Mouse (Mus musculus) MEL (cell line): ENCODE data around the gene Mast3. TPM values are rescaled to one million over a fixed set of nuclear protein-coding genes. Genes with fewer than 3 reads are reported as not detected.

Experiments used
- DNase-seq: peaks from one replicate; pipeline ENCODE4 v3.0.0; 2011; ENCODE audit warnings: low read depth, low spot score
- H3K27ac ChIP-seq: 2 replicates; pipeline ENCODE4 v1.5.1; 2012; ENCODE audit warnings: low read depth, mild to moderate bottlenecking, control low read depth, low read length, moderate library complexity; ENCODE audit not compliant: control insufficient read depth
- H3K27me3 ChIP-seq, 2 experiments: fragments of 150-350 bp in 1 of 2; sonication (generic) in 1 of 2; 2 replicates each; pipeline ENCODE4 v1.6.1; 2012; ENCODE audit warnings: low read length in 2 of 2, mild to moderate bottlenecking in 2 of 2, improper control_type of control experiment in 1 of 2, moderate library complexity in 1 of 2; ENCODE audit not compliant: insufficient read depth in 2 of 2, control insufficient read depth in 1 of 2
- H3K36me3 ChIP-seq, 2 experiments: 2 replicates each; pipeline ENCODE4 v1.6.1; 2012 to 2014; ENCODE audit warnings: low read length in 2 of 2, improper control_type of control experiment in 1 of 2, inconsistent platforms in 1 of 2, mild to moderate bottlenecking in 1 of 2; ENCODE audit not compliant: insufficient read depth in 2 of 2, control insufficient read depth in 1 of 2
- H3K4me1 ChIP-seq, 2 experiments: fragments of 150-350 bp in 1 of 2; sonication (generic) in 1 of 2; 2 replicates each; pipeline ENCODE4 v1.6.1; 2012; ENCODE audit warnings: low read length in 2 of 2, improper control_type of control experiment in 1 of 2, mild to moderate bottlenecking in 1 of 2; ENCODE audit not compliant: insufficient read depth in 2 of 2, control insufficient read depth in 1 of 2
- H3K4me3 ChIP-seq, 2 experiments: fragments of 150-350 bp in 1 of 2; sonication (generic) in 1 of 2; 2 replicates each; pipeline ENCODE4 v1.5.1; 2012; ENCODE audit warnings: low read depth in 2 of 2, low read length in 2 of 2, mild to moderate bottlenecking in 2 of 2, moderate library complexity in 2 of 2, control low read depth in 1 of 2, improper control_type of control experiment in 1 of 2; ENCODE audit not compliant: control insufficient read depth in 1 of 2, insufficient read depth in 1 of 2
- H3K79me2 ChIP-seq: 2 replicates; pipeline ENCODE4 v1.6.1; 2012; ENCODE audit warnings: mild to moderate bottlenecking, low read length, moderate library complexity; ENCODE audit not compliant: control insufficient read depth, poor library complexity, insufficient read depth
- H3K9ac ChIP-seq: 2 replicates; pipeline ENCODE4 v1.6.1; 2012; ENCODE audit warnings: low read depth, mild to moderate bottlenecking, control low read depth, low read length, moderate library complexity; ENCODE audit not compliant: control insufficient read depth, poor library complexity, severe bottlenecking
- H3K9me3 ChIP-seq: fragments of 150-350 bp; sonication (generic); replicated peaks from 2 replicates; pipeline ENCODE4 v1.6.1; 2012; ENCODE audit warnings: mild to moderate bottlenecking, low read length, improper control_type of control experiment, moderate library complexity; ENCODE audit not compliant: insufficient read depth
- BHLHE40 ChIP-seq: IDR thresholded peaks from 2 replicates; pipeline ENCODE4 v1.6.1; 2012; ENCODE audit warnings: low read depth, mild to moderate bottlenecking, inconsistent platforms, low read length, improper control_type of control experiment, borderline replicate concordance
- CTCF ChIP-seq, 3 experiments: IDR thresholded peaks in 2 of 3; conservative IDR thresholded peaks in 1 of 3; 2 replicates each; pipeline ENCODE4 v1.5.1; 2011 to 2012; ENCODE audit warnings: low read length in 3 of 3, low read depth in 2 of 3, mild to moderate bottlenecking in 2 of 3, improper control_type of control experiment in 1 of 3, inconsistent platforms in 1 of 3, mixed read lengths in 1 of 3, moderate library complexity in 1 of 3; ENCODE audit not compliant: control insufficient read depth in 1 of 3, insufficient read depth in 1 of 3, poor library complexity in 1 of 3, severe bottlenecking in 1 of 3
- E2F4 ChIP-seq: IDR thresholded peaks from 2 replicates; pipeline ENCODE4 v1.6.1; 2011; ENCODE audit warnings: low read depth, low read length, improper control_type of control experiment, borderline replicate concordance
- ELF1 ChIP-seq: IDR thresholded peaks from 2 replicates; pipeline ENCODE4 v1.6.1; 2014; ENCODE audit warnings: low read depth, mild to moderate bottlenecking, inconsistent platforms, low read length, improper control_type of control experiment, moderate library complexity
- EP300 ChIP-seq, 2 experiments: IDR thresholded peaks; 2 replicates each; pipeline ENCODE4 v1.6.1; 2011; ENCODE audit warnings: improper control_type of control experiment in 2 of 2, low read length in 2 of 2, low read depth in 1 of 2, mild to moderate bottlenecking in 1 of 2
- ETS1 ChIP-seq: IDR thresholded peaks from 2 replicates; pipeline ENCODE4 v1.6.1; 2012; ENCODE audit warnings: low read depth, mild to moderate bottlenecking, inconsistent platforms, low read length, improper control_type of control experiment, moderate library complexity
- GATA1 ChIP-seq: IDR thresholded peaks from 2 replicates; pipeline ENCODE4 v1.6.1; 2011; ENCODE audit warnings: low read depth, low read length, improper control_type of control experiment
- HCFC1 ChIP-seq: IDR thresholded peaks from 2 replicates; pipeline ENCODE4 v1.6.1; 2012; ENCODE audit warnings: low read depth, mild to moderate bottlenecking, inconsistent platforms, low read length, improper control_type of control experiment, moderate library complexity
- KAT2A ChIP-seq: conservative IDR thresholded peaks from 2 replicates; pipeline ENCODE4 v1.6.1; 2012; ENCODE audit warnings: low read depth, low read length, improper control_type of control experiment, inconsistent platforms
- MAFK ChIP-seq: IDR thresholded peaks from 2 replicates; pipeline ENCODE4 v1.6.1; 2011; ENCODE audit warnings: low read depth, mild to moderate bottlenecking, low read length, improper control_type of control experiment, borderline replicate concordance
- MEF2A ChIP-seq: IDR thresholded peaks from 2 replicates; pipeline ENCODE4 v1.6.1; 2014; ENCODE audit warnings: low read depth, mild to moderate bottlenecking, inconsistent platforms, low read length, improper control_type of control experiment; ENCODE audit not compliant: poor library complexity, insufficient replicate concordance, severe bottlenecking; ENCODE audit errors: extremely low read depth
- MXI1 ChIP-seq: IDR thresholded peaks from 2 replicates; pipeline ENCODE4 v1.6.1; 2011; ENCODE audit warnings: mild to moderate bottlenecking, low read depth, low read length, improper control_type of control experiment
- MYB ChIP-seq: IDR thresholded peaks from 2 replicates; pipeline ENCODE4 v1.6.1; 2011; ENCODE audit warnings: mild to moderate bottlenecking, low read depth, low read length, improper control_type of control experiment
- MYC ChIP-seq: IDR thresholded peaks from 2 replicates; pipeline ENCODE4 v1.6.1; 2011; ENCODE audit warnings: low read depth, mild to moderate bottlenecking, low read length, improper control_type of control experiment, moderate library complexity
- NELFE ChIP-seq: IDR thresholded peaks from 2 replicates; pipeline ENCODE4 v1.6.1; 2011; ENCODE audit warnings: low read depth, low read length, improper control_type of control experiment
- POLR2AphosphoS2 ChIP-seq: IDR thresholded peaks from 2 replicates; pipeline ENCODE4 v1.6.1; 2011; ENCODE audit warnings: low read length, improper control_type of control experiment
- RAD21 ChIP-seq: IDR thresholded peaks from 2 replicates; pipeline ENCODE4 v1.6.1; 2011; ENCODE audit warnings: mild to moderate bottlenecking, low read depth, low read length, improper control_type of control experiment
- RCOR1 ChIP-seq: IDR thresholded peaks from 2 replicates; pipeline ENCODE4 v1.6.1; 2012; ENCODE audit warnings: low read depth, mild to moderate bottlenecking, inconsistent platforms, low read length, improper control_type of control experiment
- SIN3A ChIP-seq: IDR thresholded peaks from 2 replicates; pipeline ENCODE4 v1.6.1; 2012; ENCODE audit warnings: low read length, improper control_type of control experiment, inconsistent platforms
- SMC3 ChIP-seq: IDR thresholded peaks from 2 replicates; pipeline ENCODE4 v1.6.1; 2011; ENCODE audit warnings: low read depth, low read length, improper control_type of control experiment
- TAL1 ChIP-seq: IDR thresholded peaks from 2 replicates; pipeline ENCODE4 v1.6.1; 2012; ENCODE audit warnings: mild to moderate bottlenecking, inconsistent platforms, low read length, moderate library complexity, mixed read lengths
- TBP ChIP-seq: IDR thresholded peaks from 2 replicates; pipeline ENCODE4 v1.8.0; 2011; ENCODE audit warnings: low read depth, low read length, improper control_type of control experiment
- TCF12 ChIP-seq: IDR thresholded peaks from 2 replicates; pipeline ENCODE4 v1.6.1; 2014; ENCODE audit warnings: low read depth, mild to moderate bottlenecking, inconsistent platforms, low read length, improper control_type of control experiment, moderate library complexity
- USF1 ChIP-seq: IDR thresholded peaks from 2 replicates; pipeline ENCODE4 v1.6.1; 2014; ENCODE audit warnings: low read depth, mild to moderate bottlenecking, inconsistent platforms, low read length, improper control_type of control experiment, moderate library complexity
- ZC3H11A ChIP-seq: IDR thresholded peaks from 2 replicates; pipeline ENCODE4 v1.6.1; 2012; ENCODE audit warnings: low read depth, mild to moderate bottlenecking, inconsistent platforms, low read length, improper control_type of control experiment
- ZNF384 ChIP-seq: IDR thresholded peaks from 2 replicates; pipeline ENCODE4 v1.6.1; 2012; ENCODE audit warnings: low read depth, mild to moderate bottlenecking, inconsistent platforms, low read length, improper control_type of control experiment
- polyA plus RNA-seq, 2 experiments: library from polyadenylated mRNA; stranded (reverse) in 1 of 2; unstranded in 1 of 2; fragments of >175 nt in 1 of 2; fragments of >200 nt in 1 of 2; gene quantifications; 2 replicates each; pipeline versions ENCODE4 v1.2.1 to v1.2.4; 2012; ENCODE audit warnings: low replicate concordance in 2 of 2, low read depth in 1 of 2; ENCODE audit not compliant: insufficient read length in 2 of 2, insufficient read depth in 1 of 2, missing spikeins in 1 of 2
- total RNA-seq: library from RNA; depleted of rRNA; stranded (reverse); fragments of 300-350 nt; gene quantifications from 2 replicates; pipeline ENCODE4 v1.2.3, GENCODE M21; 2012

Gene Mast3
- total and polyA plus RNA-seq, 3 experiments = 13.5 to 54.7 TPM; not detected in 1

DNA sequence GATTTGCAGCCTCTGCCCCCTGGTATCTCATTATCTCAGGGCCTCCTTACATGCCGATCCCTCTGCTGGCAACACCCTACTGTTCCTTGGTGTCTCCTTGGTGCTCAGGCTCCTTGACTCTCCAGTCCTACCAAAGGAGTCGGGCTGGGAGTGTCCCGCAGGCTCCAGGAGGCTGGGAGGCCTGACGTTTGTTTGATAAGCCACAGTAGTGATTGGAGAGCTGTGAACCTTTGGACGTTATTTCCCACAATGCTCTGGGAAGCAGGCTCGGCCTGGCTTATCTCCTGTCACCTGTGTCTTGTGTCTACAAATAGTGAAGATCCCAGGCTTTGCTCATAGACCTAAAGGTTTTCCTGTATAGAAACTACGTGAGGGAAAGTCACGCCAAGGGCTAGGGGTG lies 40.8 kb downstream of the Mast3 start:
- DNase-seq = peak; percentile 80
- H3K9ac ChIP-seq = no peak overlapping the region
- H3K27ac ChIP-seq = peak overlapping the region; percentile 45

DNA sequence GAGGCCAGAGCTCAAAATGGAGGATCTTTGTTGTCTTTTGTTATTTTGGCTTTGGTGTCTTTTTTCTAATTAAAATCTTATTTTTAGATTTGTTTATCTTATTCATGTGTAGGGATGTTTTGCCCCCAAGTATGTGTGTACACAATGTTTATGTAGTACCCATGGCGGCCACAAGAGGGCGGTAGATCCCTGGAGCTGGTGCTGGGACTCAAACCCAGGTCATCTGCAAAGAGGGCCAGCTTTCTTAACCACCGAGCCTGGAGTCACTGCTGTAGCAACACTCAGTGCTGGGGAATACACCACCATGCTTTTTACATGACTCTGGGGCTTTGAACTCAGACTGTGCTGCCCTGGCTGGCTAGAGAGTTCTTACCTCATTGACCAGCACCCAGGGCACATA lies 41.5 kb downstream of the Mast3 start:
- H3K36me3 ChIP-seq = peaks cover 0 to 23% of the 10 kb centered on the region in 2 experiments; a peak in 2 of 4 replicates
- H3K27ac ChIP-seq = peak overlapping the region; percentile 18
- no peaks in the 10 kb centered on the region for H3K9me3 ChIP-seq
- H3K4me1 ChIP-seq = peaks cover 12 to 34% of the 10 kb centered on the region in 2 experiments
- peaks cover 11% of the 10 kb centered on the region for H3K79me2 ChIP-seq
- H3K4me3 ChIP-seq = no peak overlapping the region
- no peak overlapping the region for H3K9ac ChIP-seq
- TF ChIP-seq MYC (no peak), E2F4 (no peak), CTCF (IDR thresholded peaks at IDR 0.05 in 2 of 3, conservative IDR thresholded peaks at IDR 0.05 in 1 of 3; ENCODE audit: control insufficient read depth in 1 of 3, insufficient read depth in 1 of 3, low read depth in 2 of 3, low read length in 3 of 3, poor library complexity in 1 of 3, severe bottlenecking in 1 of 3) (peak; percentile 87 to 92 (median 89)), SIN3A (peak; percentile 59), RAD21 (peak; percentile 72), SMC3 (peak; percentile 59), HCFC1 (no peak), RCOR1 (no peak), POLR2AphosphoS2 (no peak), KAT2A (no peak), GATA1 (no peak), USF1 (no peak), BHLHE40 (no peak), ZC3H11A (peak; percentile 47), ELF1 (no peak), MAFK (no peak), NELFE (no peak)
- DNase-seq = peak; percentile 76
- H3K27me3 ChIP-seq = no peaks in the 10 kb centered on the region

More for the DNA sequence above, 40.8 kb downstream of the Mast3 start:
- TF ChIP-seq MYB (peak; percentile 48; the same call in 1 of the 2 replicates), KAT2A (no peak), ZNF384 (no peak), TCF12 (peak; percentile 76), USF1 (peak; percentile 36; the same call in 1 of the 2 replicates), TAL1 (peak; percentile 76), E2F4 (no peak), TBP (no peak), ETS1 (peak; percentile 78), POLR2AphosphoS2 (no peak), RCOR1 (peak; percentile 71; the same call in 1 of the 2 replicates), MXI1 (peak; percentile 58), SIN3A (peak; percentile 78), ELF1 (no peak), EP300 (IDR thresholded peaks at IDR 0.05; ENCODE audit: low read depth in 1 of 2, low read length in 2 of 2) (peak; percentile 61 to 63), HCFC1 (peak; percentile 60; the same call in 1 of the 2 replicates), GATA1 (peak; percentile 73), MEF2A (no peak)
- TF ChIP-seq, all 39 proteins: peak for 11
- Histone ChIP-seq H3K9me3 (no peaks in the 10 kb centered on the region), H3K4me1 (peaks cover 12 to 34% of the 10 kb centered on the region in 2 experiments), H3K4me3 (no peak overlapping the region), H3K27me3 (no peaks in the 10 kb centered on the region), H3K79me2 (peaks cover 11% of the 10 kb centered on the region), H3K36me3 (peaks cover 0 to 23% of the 10 kb centered on the region in 2 experiments; a peak in 2 of 4 replicates)
